Mouse (Mus musculus) kidney, adult 2 months (tissue): Measurements from ENCODE around the gene Snx14. TPM values are rescaled to one million over a fixed set of nuclear protein-coding genes. Genes with fewer than 3 reads are reported as not detected.
"Not testable (repeated sequence)": the region's sequence is repeated elsewhere in the genome, so short reads cannot be mapped to it uniquely, and the experiment has no call there.

Experiments
- DNase-seq: peaks from one replicate; pipeline ENCODE4 v3.0.0; 2021
- H3K27ac ChIP-seq: fragments of 200-500 bp; 2 replicates; pipeline ENCODE4 v1.5.1; 2012; ENCODE audit warnings: low read depth, low read length, control low read depth, inconsistent platforms; ENCODE audit not compliant: insufficient read depth
- H3K27me3 ChIP-seq: fragments of 200-500 bp; replicated peaks from 2 replicates; pipeline ENCODE4 v1.6.1; 2012; ENCODE audit warnings: mild to moderate bottlenecking, moderate library complexity, low read length, inconsistent platforms; ENCODE audit not compliant: control insufficient read depth, insufficient read depth
- H3K36me3 ChIP-seq: fragments of 200-500 bp; 2 replicates; pipeline ENCODE4 v1.6.1; 2012; ENCODE audit warnings: mild to moderate bottlenecking, moderate library complexity, low read length, inconsistent platforms; ENCODE audit not compliant: control insufficient read depth, insufficient read depth
- H3K4me1 ChIP-seq: fragments of 200-500 bp; 2 replicates; pipeline ENCODE4 v1.6.1; 2011; ENCODE audit warnings: low read length; ENCODE audit not compliant: control insufficient read depth, insufficient read depth
- H3K4me3 ChIP-seq: fragments of 200-500 bp; 2 replicates; pipeline ENCODE4 v1.5.1; 2011; ENCODE audit warnings: mild to moderate bottlenecking, low read depth, low read length, control low read depth; ENCODE audit not compliant: insufficient read depth
- CTCF ChIP-seq: fragments of 200-500 bp; conservative IDR thresholded peaks from 2 replicates; pipeline ENCODE4 v1.5.1; 2011; ENCODE audit warnings: low read depth, mild to moderate bottlenecking, control low read depth, low read length, moderate library complexity, mixed read lengths; ENCODE audit not compliant: insufficient read depth, insufficient read length
- POLR2A ChIP-seq: fragments of 200-500 bp; IDR thresholded peaks from one replicate; pipeline ENCODE4 v1.6.1; 2011; ENCODE audit warnings: low read depth, low read length, control low read depth
- WGBS: fragments of 180-500 bp; shearing (Covaris S2); methylation state at CpG from one replicate; pipeline ENCODE4 v1.1.7; 2018; 5-methylcytosine and 5-hydroxymethylcytosine counted together
- polyA plus RNA-seq: library from polyadenylated mRNA; depleted of rRNA; stranded (reverse); fragments of >200 nt; gene quantifications from 2 replicates; pipeline ENCODE4 v1.2.3, GENCODE M21; 2012; rRNA removed

The Snx14 gene
- 12.7 and 15.8 TPM in 2 replicates for polyA plus RNA-seq

- Histone ChIP-seq H3K27me3 (no peaks in the 10 kb centered on the region), H3K4me1 (peaks cover 4% of the 10 kb centered on the region; the same call in 1 of the 2 replicates), H3K27ac (peak within 1 kb of the TSS; percentile 71), H3K4me3 (peak within 1 kb of the TSS; percentile 92), H3K36me3 (peaks cover 1% of the 10 kb centered on the region; the same call in 1 of the 2 replicates)
- under 1% methylated on average over 62 of the region's 62 CpGs for WGBS
- no peak for TF ChIP-seq CTCF
- peak; percentile 49 for TF ChIP-seq POLR2A
- peak; percentile 98 for DNase-seq
Observed at GRCm38 (mm10) chr9:88438555-88439237, at the start of gene Snx14. TSS of gene Snx14 (minus strand) at chr9:88438958.

GRCm38 (mm10) chr9:88484531-88484930, 45.8 kb upstream of the Snx14 start:
- no peak overlapping the region for H3K27ac ChIP-seq
- 58% methylated on average over 6 of the region's 6 CpGs for WGBS
- no peaks in the 10 kb centered on the region for H3K36me3 ChIP-seq
- TF ChIP-seq POLR2A = no peak
- no peaks in the 10 kb centered on the region for H3K27me3 ChIP-seq
- DNase-seq = no peak
- no peak overlapping the region for H3K4me3 ChIP-seq
- no peaks in the 10 kb centered on the region; the same call in 1 of the 2 replicates for H3K4me1 ChIP-seq

GRCm38 (mm10) chr9:88482829-88483396, 44.2 kb upstream of the Snx14 start:
- Histone ChIP-seq H3K36me3 (no peaks in the 10 kb centered on the region), H3K4me3 (peak overlapping the region; percentile 57), H3K4me1 (no peaks in the 10 kb centered on the region; the same call in 1 of the 2 replicates), H3K27ac (peak overlapping the region; percentile 37), H3K27me3 (no peaks in the 10 kb centered on the region)
- WGBS = 1% methylated on average over 50 of the region's 52 CpGs
- DNase-seq = no peak
- TF ChIP-seq POLR2A (no peak), CTCF (no peak)

GRCm38 (mm10) chr9:88482230-88482828, 43.6 kb upstream of the Snx14 start, which contains the start of gene Syncrip:
TSS of gene Syncrip (minus strand) at chr9:88482574.
- not testable (repeated sequence) for H3K36me3 ChIP-seq, H3K27me3 ChIP-seq, H3K4me1 ChIP-seq
- Histone ChIP-seq H3K27ac (peak within 1 kb of the TSS; percentile 99), H3K4me3 (peak within 1 kb of the TSS; percentile 78)
- peak; percentile 95 for DNase-seq
- peak; percentile 37 for TF ChIP-seq POLR2A
- under 1% methylated on average over 57 of the region's 68 CpGs for WGBS

- TF ChIP-seq POLR2A (no peak), CTCF (no peak)
- peak overlapping the region; percentile 76 for H3K27ac ChIP-seq
- DNase-seq = peak; percentile 60
- no peaks in the 10 kb centered on the region; the same call in 1 of the 2 replicates for H3K4me1 ChIP-seq
- H3K4me3 ChIP-seq = peak overlapping the region; percentile 78
- no peaks in the 10 kb centered on the region; the same call in 1 of the 2 replicates for H3K36me3 ChIP-seq
- H3K27me3 ChIP-seq = no peaks in the 10 kb centered on the region
- WGBS = under 1% methylated on average over 41 of the region's 43 CpGs
Observed at GRCm38 (mm10) chr9:88481791-88482160, 43.0 kb upstream of the Snx14 start.

GRCm38 (mm10) chr9:88481061-88481790, 42.5 kb upstream of the Snx14 start:
- Histone ChIP-seq H3K27ac (peak overlapping the region; percentile 76), H3K36me3 (no peaks in the 10 kb centered on the region; the same call in none of the 2 replicates), H3K4me1 (no peaks in the 10 kb centered on the region; the same call in 1 of the 2 replicates), H3K4me3 (peak overlapping the region; percentile 78), H3K27me3 (no peaks in the 10 kb centered on the region)
- TF ChIP-seq CTCF (no peak), POLR2A (no peak)
- WGBS = 2% methylated on average over 77 of the region's 78 CpGs
- DNase-seq = peak; percentile 38

- peak; percentile 2 for DNase-seq
- no peak overlapping the region for H3K27ac ChIP-seq
- H3K36me3 ChIP-seq = no peaks in the 10 kb centered on the region; the same call in none of the 2 replicates
- H3K4me1 ChIP-seq = no peaks in the 10 kb centered on the region; the same call in 1 of the 2 replicates
- 0% methylated on average over 1 of the region's 1 CpGs for WGBS
- TF ChIP-seq POLR2A (no peak), CTCF (no peak)
- H3K4me3 ChIP-seq = no peak overlapping the region
- H3K27me3 ChIP-seq = no peaks in the 10 kb centered on the region
Observed at GRCm38 (mm10) chr9:88480120-88480519, 41.4 kb upstream of the Snx14 start.
